Mouse (Mus musculus): ENCODE results near the gene Foxf2. TPM values are rescaled to one million over a fixed set of nuclear protein-coding genes. Genes with fewer than 3 reads are reported as not detected.

Foxf2 gene
- polyA plus RNA-seq, 1 experiment from 2014 or later = 0.20 TPM

GRCm38 (mm10) chr13:31627864-31628690 is 2.5 kb downstream of the Foxf2 start:
- H3K27ac ChIP-seq (replicated peaks; ENCODE audit: low read depth, low read length) = no peak overlapping the region
- H3K9me3 ChIP-seq (ENCODE audit: control insufficient read depth, low read length) = no peaks in the 10 kb centered on the region
- ATAC-seq (ENCODE audit: insufficient number of reproducible peaks, low FRiP score, low TSS enrichment, low read depth) = no peak
- H3K4me1 ChIP-seq (ENCODE audit: control insufficient read depth, insufficient read depth, low read length) = peaks cover 41% of the 10 kb centered on the region
- WGBS = 4% methylated on average over 8 of the region's 8 CpGs
- peaks cover 89% of the 10 kb centered on the region for H3K27me3 ChIP-seq (ENCODE audit: control insufficient read depth, insufficient read depth, low read length)
- no peaks in the 10 kb centered on the region for H3K36me3 ChIP-seq (ENCODE audit: control insufficient read depth, insufficient read depth, low read length)
- H3K4me3 ChIP-seq (ENCODE audit: low read depth, low read length) = no peak overlapping the region
- no peak overlapping the region for H3K4me2 ChIP-seq (ENCODE audit: low read depth, severe bottlenecking)
- DNase-seq (ENCODE audit: low spot score) = peak; percentile 47
- H3K9ac ChIP-seq (ENCODE audit: low read length) = no peak overlapping the region

- H3K4me1 ChIP-seq (ENCODE audit: control insufficient read depth, insufficient read depth, low read length) = peaks cover 40% of the 10 kb centered on the region
- WGBS = 1% methylated on average over 14 of the region's 14 CpGs
- H3K9me3 ChIP-seq (ENCODE audit: control insufficient read depth, low read length) = no peaks in the 10 kb centered on the region
- DNase-seq (ENCODE audit: low spot score) (no peak), ATAC-seq (ENCODE audit: insufficient number of reproducible peaks, low FRiP score, low TSS enrichment, low read depth) (no peak)
- H3K4me3 ChIP-seq (ENCODE audit: low read depth, low read length) = peak overlapping the region; percentile 26; the same call in 1 of the 2 replicates
- peaks cover 82% of the 10 kb centered on the region for H3K27me3 ChIP-seq (ENCODE audit: control insufficient read depth, insufficient read depth, low read length)
- H3K4me2 ChIP-seq (ENCODE audit: low read depth, severe bottlenecking) = peak overlapping the region; percentile 53
- no peaks in the 10 kb centered on the region for H3K36me3 ChIP-seq (ENCODE audit: control insufficient read depth, insufficient read depth, low read length)
- H3K9ac ChIP-seq (ENCODE audit: low read length) = no peak overlapping the region; the same call in 1 of the 2 replicates
- H3K27ac ChIP-seq (replicated peaks; ENCODE audit: low read depth, low read length) = no peak overlapping the region
Observed at GRCm38 (mm10) chr13:31628691-31629180, 3.1 kb downstream of the Foxf2 start.

- peak; percentile 75 for DNase-seq (ENCODE audit: low spot score)
- peak overlapping the region; percentile 27; the same call in 1 of the 2 replicates for H3K9ac ChIP-seq (ENCODE audit: low read length)
- H3K4me3 ChIP-seq (ENCODE audit: low read depth, low read length) = peak overlapping the region; percentile 26
- no peak overlapping the region for H3K27ac ChIP-seq (replicated peaks; ENCODE audit: low read depth, low read length)
- WGBS = 1% methylated on average over 40 of the region's 40 CpGs
- H3K36me3 ChIP-seq (ENCODE audit: control insufficient read depth, insufficient read depth, low read length) = no peaks in the 10 kb centered on the region
- H3K9me3 ChIP-seq (ENCODE audit: control insufficient read depth, low read length) = no peaks in the 10 kb centered on the region
- peaks cover 76% of the 10 kb centered on the region for H3K27me3 ChIP-seq (ENCODE audit: control insufficient read depth, insufficient read depth, low read length)
- H3K4me2 ChIP-seq (ENCODE audit: low read depth, severe bottlenecking) = peak overlapping the region; percentile 53
- peaks cover 34% of the 10 kb centered on the region for H3K4me1 ChIP-seq (ENCODE audit: control insufficient read depth, insufficient read depth, low read length)
- ATAC-seq (ENCODE audit: insufficient number of reproducible peaks, low FRiP score, low TSS enrichment, low read depth) = no peak
Observed at GRCm38 (mm10) chr13:31629321-31629851, 3.8 kb downstream of the Foxf2 start.

- peak; percentile 58 for DNase-seq (ENCODE audit: low spot score)
Observed at GRCm38 (mm10) chr13:31630051-31630450, 4.4 kb downstream of the Foxf2 start.

GRCm38 (mm10) chr13:31630551-31630950 is 4.9 kb downstream of the Foxf2 start:
- Histone ChIP-seq H3K36me3 (ENCODE audit: control insufficient read depth, insufficient read depth, low read length) (no peaks in the 10 kb centered on the region), H3K4me3 (ENCODE audit: low read depth, low read length) (no peak overlapping the region), H3K4me1 (ENCODE audit: control insufficient read depth, insufficient read depth, low read length) (peaks cover 22% of the 10 kb centered on the region), H3K27me3 (ENCODE audit: control insufficient read depth, insufficient read depth, low read length) (peaks cover 64% of the 10 kb centered on the region), H3K4me2 (ENCODE audit: low read depth, severe bottlenecking) (no peak overlapping the region), H3K27ac (replicated peaks; ENCODE audit: low read depth, low read length) (no peak overlapping the region), H3K9ac (ENCODE audit: low read length) (no peak overlapping the region), H3K9me3 (ENCODE audit: control insufficient read depth, low read length) (no peaks in the 10 kb centered on the region)
- WGBS = 12% methylated on average over 10 of the region's 10 CpGs
- DNase-seq (ENCODE audit: low spot score) = peak; percentile 54
- ATAC-seq (ENCODE audit: insufficient number of reproducible peaks, low FRiP score, low TSS enrichment, low read depth) = no peak

More at GRCm38 (mm10) chr13:31630051-31630450, 4.4 kb downstream of the Foxf2 start:
- Histone ChIP-seq H3K9ac (ENCODE audit: low read length) (no peak overlapping the region), H3K4me3 (ENCODE audit: low read depth, low read length) (no peak overlapping the region), H3K36me3 (ENCODE audit: control insufficient read depth, insufficient read depth, low read length) (no peaks in the 10 kb centered on the region), H3K9me3 (ENCODE audit: control insufficient read depth, low read length) (no peaks in the 10 kb centered on the region), H3K4me2 (ENCODE audit: low read depth, severe bottlenecking) (no peak overlapping the region), H3K27me3 (ENCODE audit: control insufficient read depth, insufficient read depth, low read length) (peaks cover 69% of the 10 kb centered on the region), H3K27ac (replicated peaks; ENCODE audit: low read depth, low read length) (no peak overlapping the region), H3K4me1 (ENCODE audit: control insufficient read depth, insufficient read depth, low read length) (peaks cover 27% of the 10 kb centered on the region)
- no peak for ATAC-seq (ENCODE audit: insufficient number of reproducible peaks, low FRiP score, low TSS enrichment, low read depth)
- 8% methylated on average over 12 of the region's 12 CpGs for WGBS

GRCm38 (mm10) chr13:31631291-31631690 is 5.7 kb downstream of the Foxf2 start:
- peaks cover 16% of the 10 kb centered on the region for H3K4me1 ChIP-seq (ENCODE audit: control insufficient read depth, insufficient read depth, low read length)
- no peak overlapping the region for H3K9ac ChIP-seq (ENCODE audit: low read length)
- ATAC-seq (ENCODE audit: insufficient number of reproducible peaks, low FRiP score, low TSS enrichment, low read depth) (no peak), DNase-seq (ENCODE audit: low spot score) (no peak)
- 20% methylated on average over 3 of the region's 3 CpGs for WGBS
- no peak overlapping the region for H3K27ac ChIP-seq (replicated peaks; ENCODE audit: low read depth, low read length)
- no peak overlapping the region for H3K4me2 ChIP-seq (ENCODE audit: low read depth, severe bottlenecking)
- H3K4me3 ChIP-seq (ENCODE audit: low read depth, low read length) = no peak overlapping the region
- no peaks in the 10 kb centered on the region for H3K36me3 ChIP-seq (ENCODE audit: control insufficient read depth, insufficient read depth, low read length)
- H3K9me3 ChIP-seq (ENCODE audit: control insufficient read depth, low read length) = no peaks in the 10 kb centered on the region
- H3K27me3 ChIP-seq (ENCODE audit: control insufficient read depth, insufficient read depth, low read length) = peaks cover 56% of the 10 kb centered on the region

- Histone ChIP-seq H3K4me1 (ENCODE audit: control insufficient read depth, insufficient read depth, low read length) (peaks cover 11% of the 10 kb centered on the region; the same call in 1 of the 2 replicates), H3K9me3 (ENCODE audit: control insufficient read depth, low read length) (no peaks in the 10 kb centered on the region), H3K27ac (replicated peaks; ENCODE audit: low read depth, low read length) (no peak overlapping the region), H3K4me3 (ENCODE audit: low read depth, low read length) (no peak overlapping the region), H3K9ac (ENCODE audit: low read length) (no peak overlapping the region), H3K27me3 (ENCODE audit: control insufficient read depth, insufficient read depth, low read length) (peaks cover 46% of the 10 kb centered on the region), H3K36me3 (ENCODE audit: control insufficient read depth, insufficient read depth, low read length) (no peaks in the 10 kb centered on the region), H3K4me2 (ENCODE audit: low read depth, severe bottlenecking) (no peak overlapping the region)
- DNase-seq (ENCODE audit: low spot score) (peak; percentile 91), ATAC-seq (ENCODE audit: insufficient number of reproducible peaks, low FRiP score, low TSS enrichment, low read depth) (no peak)
- under 1% methylated on average over 13 of the region's 13 CpGs for WGBS
Observed at GRCm38 (mm10) chr13:31632450-31632849, 6.8 kb downstream of the Foxf2 start.

- no peak for DNase-seq (ENCODE audit: low spot score)
- no peaks in the 10 kb centered on the region for H3K9me3 ChIP-seq (ENCODE audit: control insufficient read depth, low read length)
- H3K27me3 ChIP-seq (ENCODE audit: control insufficient read depth, insufficient read depth, low read length) = peaks cover 38% of the 10 kb centered on the region
- H3K4me3 ChIP-seq (ENCODE audit: low read depth, low read length) = no peak overlapping the region
- H3K36me3 ChIP-seq (ENCODE audit: control insufficient read depth, insufficient read depth, low read length) = no peaks in the 10 kb centered on the region
- no peak overlapping the region for H3K27ac ChIP-seq (replicated peaks; ENCODE audit: low read depth, low read length)
- ATAC-seq (ENCODE audit: insufficient number of reproducible peaks, low FRiP score, low TSS enrichment, low read depth) = no peak
- no peak overlapping the region for H3K4me2 ChIP-seq (ENCODE audit: low read depth, severe bottlenecking)
- H3K4me1 ChIP-seq (ENCODE audit: control insufficient read depth, insufficient read depth, low read length) = peaks cover 11% of the 10 kb centered on the region; the same call in 1 of the 2 replicates
- 84% methylated on average over 4 of the region's 4 CpGs for WGBS
- H3K9ac ChIP-seq (ENCODE audit: low read length) = no peak overlapping the region
Observed at GRCm38 (mm10) chr13:31633259-31633658, 7.6 kb downstream of the Foxf2 start.

Data from limb, embryonic 11.5 days (tissue).